Mouse (Mus musculus): Measurements from ENCODE around the gene Edil3. TPM values are rescaled to one million over a fixed set of nuclear protein-coding genes. Genes with fewer than 3 reads are reported as not detected.

Gene Edil3
- polyA plus RNA-seq, 1 experiment from 2014 or later: 46.9 TPM

DNA sequence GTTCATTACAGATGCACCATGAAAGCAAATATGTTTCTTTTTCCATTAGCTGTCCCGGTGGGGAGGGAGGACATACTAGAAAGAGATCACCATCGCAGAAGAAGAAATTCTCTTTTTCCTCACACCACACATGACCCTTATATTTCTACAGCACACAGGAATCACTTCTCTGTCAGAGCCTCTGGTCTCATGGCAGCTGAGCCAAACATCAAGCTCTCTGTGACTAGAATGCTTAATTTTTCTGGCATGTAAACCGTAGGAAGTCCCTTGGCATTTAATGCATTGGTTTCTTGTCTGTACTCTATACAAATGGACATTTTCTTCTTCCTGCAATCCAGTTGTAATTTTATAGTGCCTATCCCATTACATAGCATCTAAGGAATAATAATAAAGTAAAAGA is 330.6 kb downstream of the Edil3 start:
- WGBS: 77% methylated on average over 3 of the region's 3 CpGs
- no peak for ATAC-seq (replicated peaks)
- no peaks in the 10 kb centered on the region for H3K4me1 ChIP-seq

GRCm38 (mm10) chr13:89167960-89168359 is 346.7 kb downstream of the Edil3 start:
- Histone ChIP-seq H3K9me3 (no peaks in the 10 kb centered on the region), H3K4me1 (no peaks in the 10 kb centered on the region), H3K4me2 (replicated peaks) (no peak overlapping the region), H3K36me3 (no peaks in the 10 kb centered on the region), H3K9ac (replicated peaks) (no peak overlapping the region), H3K27me3 (no peaks in the 10 kb centered on the region), H3K4me3 (no peak overlapping the region), H3K27ac (replicated peaks) (no peak overlapping the region)
- ATAC-seq (replicated peaks): no peak
- WGBS: 84% methylated on average over 1 of the region's 1 CpGs

More for the DNA sequence above, 330.6 kb downstream of the Edil3 start:
- no peaks in the 10 kb centered on the region for H3K9me3 ChIP-seq
- no peak overlapping the region for H3K9ac ChIP-seq (replicated peaks)
- no peak overlapping the region for H3K4me2 ChIP-seq (replicated peaks)
- no peak overlapping the region for H3K27ac ChIP-seq (replicated peaks)
- no peaks in the 10 kb centered on the region for H3K36me3 ChIP-seq
- H3K4me3 ChIP-seq: no peak overlapping the region
- H3K27me3 ChIP-seq: no peaks in the 10 kb centered on the region

- H3K27ac ChIP-seq (replicated peaks): no peak overlapping the region
- H3K9ac ChIP-seq (replicated peaks): no peak overlapping the region
- WGBS: 60% methylated on average over 4 of the region's 4 CpGs
- H3K4me3 ChIP-seq: no peak overlapping the region
- H3K4me1 ChIP-seq: no peaks in the 10 kb centered on the region
- H3K36me3 ChIP-seq: no peaks in the 10 kb centered on the region
- H3K4me2 ChIP-seq (replicated peaks): no peak overlapping the region
- no peak for ATAC-seq (replicated peaks)
- no peaks in the 10 kb centered on the region for H3K9me3 ChIP-seq
- H3K27me3 ChIP-seq: no peaks in the 10 kb centered on the region
Observed at GRCm38 (mm10) chr13:89170040-89170439, 348.8 kb downstream of the Edil3 start.

DNA sequence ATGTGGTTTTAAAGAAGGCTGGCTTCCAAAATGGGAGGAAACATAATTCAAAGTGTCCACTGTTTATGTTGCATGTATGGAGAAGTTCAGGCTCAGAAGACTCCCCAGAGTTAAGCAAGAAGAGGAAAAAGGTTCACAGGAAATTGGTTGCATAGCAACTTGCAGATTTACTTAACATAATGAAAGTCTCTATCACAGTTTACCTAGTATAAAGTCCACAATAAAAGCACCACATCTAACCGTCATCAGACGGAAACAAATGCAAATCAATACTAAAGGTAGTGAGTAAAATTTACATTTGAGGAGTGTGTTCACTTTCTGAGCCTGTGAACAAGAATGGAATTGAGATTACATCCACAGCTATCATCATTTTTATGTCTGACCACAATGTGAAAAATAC is 353.9 kb downstream of the Edil3 start:
- Histone ChIP-seq H3K27ac (replicated peaks) (no peak overlapping the region), H3K27me3 (no peaks in the 10 kb centered on the region), H3K9ac (replicated peaks) (no peak overlapping the region), H3K4me3 (no peak overlapping the region), H3K36me3 (no peaks in the 10 kb centered on the region), H3K4me2 (replicated peaks) (no peak overlapping the region), H3K9me3 (no peaks in the 10 kb centered on the region), H3K4me1 (no peaks in the 10 kb centered on the region)
- ATAC-seq (replicated peaks): no peak
- WGBS: 78% methylated on average over 2 of the region's 2 CpGs

- Histone ChIP-seq H3K27me3 (no peaks in the 10 kb centered on the region), H3K4me2 (replicated peaks) (no peak overlapping the region), H3K4me1 (no peaks in the 10 kb centered on the region), H3K9ac (replicated peaks) (no peak overlapping the region), H3K9me3 (no peaks in the 10 kb centered on the region), H3K36me3 (no peaks in the 10 kb centered on the region), H3K4me3 (no peak overlapping the region), H3K27ac (replicated peaks) (no peak overlapping the region)
- ATAC-seq (replicated peaks): no peak
- 95% methylated on average over 1 of the region's 1 CpGs for WGBS
Observed at GRCm38 (mm10) chr13:89189051-89189450, 367.8 kb downstream of the Edil3 start.

DNA sequence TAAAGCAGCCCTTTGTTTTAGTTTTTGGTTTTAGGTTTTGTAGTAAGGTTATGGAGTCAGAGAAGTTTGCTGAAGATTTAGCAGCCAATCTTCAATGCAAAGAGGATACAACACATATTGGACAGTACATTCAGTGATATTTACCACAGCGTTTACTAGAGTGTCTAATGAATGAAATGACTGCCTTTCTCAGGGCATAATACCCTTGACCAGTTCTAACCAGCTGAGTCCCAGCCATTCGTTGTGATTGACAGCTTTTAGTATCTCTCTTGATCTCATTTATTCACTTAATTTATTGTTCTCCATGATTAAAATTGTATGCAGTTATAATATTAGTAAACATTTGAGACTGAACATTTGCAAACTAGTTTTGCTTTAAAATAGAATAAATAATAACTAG is 375.7 kb downstream of the Edil3 start:
- no peak for ATAC-seq (replicated peaks)
- H3K4me3 ChIP-seq: no peak overlapping the region
- WGBS: 50% methylated on average over 2 of the region's 2 CpGs

GRCm38 (mm10) chr13:89199275-89199674 is 378.0 kb downstream of the Edil3 start:
- Histone ChIP-seq H3K27me3 (no peaks in the 10 kb centered on the region), H3K4me1 (no peaks in the 10 kb centered on the region), H3K4me3 (no peak overlapping the region), H3K9ac (replicated peaks) (no peak overlapping the region), H3K9me3 (no peaks in the 10 kb centered on the region), H3K36me3 (no peaks in the 10 kb centered on the region), H3K4me2 (replicated peaks) (no peak overlapping the region), H3K27ac (replicated peaks) (no peak overlapping the region)
- 51% methylated on average over 2 of the region's 2 CpGs for WGBS
- no peak for ATAC-seq (replicated peaks)

More for the DNA sequence above, 375.7 kb downstream of the Edil3 start:
- Histone ChIP-seq H3K9me3 (no peaks in the 10 kb centered on the region), H3K27me3 (no peaks in the 10 kb centered on the region), H3K36me3 (no peaks in the 10 kb centered on the region), H3K9ac (replicated peaks) (no peak overlapping the region), H3K4me1 (no peaks in the 10 kb centered on the region), H3K4me2 (replicated peaks) (no peak overlapping the region), H3K27ac (replicated peaks) (no peak overlapping the region)

DNA sequence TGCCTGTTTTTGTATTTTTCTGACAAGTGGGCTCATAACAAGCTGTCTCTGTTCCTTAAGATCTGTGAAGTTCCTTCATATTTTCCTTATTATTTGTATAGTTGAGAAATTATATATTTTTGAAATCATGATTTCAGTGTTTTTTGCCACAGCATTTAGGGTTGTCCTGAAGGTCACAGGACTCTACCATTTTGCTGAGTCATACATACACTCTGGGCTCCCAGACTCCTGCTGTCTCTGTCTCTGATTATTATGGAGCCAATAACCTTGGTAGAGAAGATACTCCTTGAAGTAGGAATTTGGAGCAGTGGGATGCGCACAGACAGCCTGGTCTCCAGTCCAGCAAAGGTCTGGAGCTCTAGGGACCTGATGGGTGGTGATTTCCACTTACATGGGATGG is 416.8 kb downstream of the Edil3 start:
- H3K27me3 ChIP-seq: no peaks in the 10 kb centered on the region
- 100% methylated on average over 1 of the region's 1 CpGs for WGBS
- no peak overlapping the region for H3K4me3 ChIP-seq
- H3K36me3 ChIP-seq: no peaks in the 10 kb centered on the region
- H3K4me2 ChIP-seq (replicated peaks): no peak overlapping the region
- no peaks in the 10 kb centered on the region for H3K4me1 ChIP-seq
- no peak overlapping the region for H3K9ac ChIP-seq (replicated peaks)
- no peaks in the 10 kb centered on the region for H3K9me3 ChIP-seq
- H3K27ac ChIP-seq (replicated peaks): no peak overlapping the region
- no peak for ATAC-seq (replicated peaks)

- no peaks in the 10 kb centered on the region for H3K4me1 ChIP-seq
- no peak overlapping the region for H3K4me3 ChIP-seq
- H3K27me3 ChIP-seq: no peaks in the 10 kb centered on the region
- no peak overlapping the region for H3K27ac ChIP-seq (replicated peaks)
- H3K4me2 ChIP-seq (replicated peaks): no peak overlapping the region
- H3K9me3 ChIP-seq: no peaks in the 10 kb centered on the region
- no peaks in the 10 kb centered on the region for H3K36me3 ChIP-seq
- WGBS: 83% methylated on average over 4 of the region's 4 CpGs
- H3K9ac ChIP-seq (replicated peaks): no peak overlapping the region
- ATAC-seq (replicated peaks): no peak
Observed at GRCm38 (mm10) chr13:89253990-89254642, 432.8 kb downstream of the Edil3 start.

- H3K9ac ChIP-seq (replicated peaks): no peak overlapping the region
- H3K9me3 ChIP-seq: no peaks in the 10 kb centered on the region
- ATAC-seq (replicated peaks): no peak
- H3K4me3 ChIP-seq: no peak overlapping the region
- H3K36me3 ChIP-seq: no peaks in the 10 kb centered on the region
- no peak overlapping the region for H3K27ac ChIP-seq (replicated peaks)
- H3K4me2 ChIP-seq (replicated peaks): no peak overlapping the region
- no peaks in the 10 kb centered on the region for H3K27me3 ChIP-seq
- 95% methylated on average over 1 of the region's 1 CpGs for WGBS
- H3K4me1 ChIP-seq: no peaks in the 10 kb centered on the region
Observed at GRCm38 (mm10) chr13:89256906-89257305, 435.6 kb downstream of the Edil3 start.

- WGBS: 67% methylated on average over 5 of the region's 5 CpGs
- no peak for ATAC-seq (replicated peaks)
- Histone ChIP-seq H3K27ac (replicated peaks) (no peak overlapping the region), H3K4me1 (no peaks in the 10 kb centered on the region), H3K4me3 (no peak overlapping the region), H3K9me3 (no peaks in the 10 kb centered on the region), H3K4me2 (replicated peaks) (no peak overlapping the region), H3K9ac (replicated peaks) (no peak overlapping the region), H3K36me3 (no peaks in the 10 kb centered on the region), H3K27me3 (no peaks in the 10 kb centered on the region)
Observed at GRCm38 (mm10) chr13:89286696-89287305, 465.5 kb downstream of the Edil3 start.

DNA sequence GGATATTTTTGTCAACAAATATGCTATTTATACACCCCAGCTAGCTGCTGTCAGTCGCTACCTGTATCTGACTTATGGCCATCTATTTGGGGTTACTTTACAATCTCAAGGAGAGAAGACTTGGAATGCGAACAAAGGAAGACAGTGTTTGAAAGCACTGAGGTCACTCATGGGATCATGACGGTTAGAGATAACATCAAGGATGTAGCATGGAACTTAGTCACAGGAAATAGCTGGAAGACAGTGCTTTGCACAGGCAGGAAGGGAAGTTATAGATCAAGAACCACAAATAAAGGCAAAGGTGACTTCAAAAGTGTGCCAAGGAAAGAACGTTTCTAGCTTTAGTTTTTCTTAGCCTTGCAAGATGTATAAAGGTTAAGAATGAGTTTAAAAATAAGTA is 466.9 kb downstream of the Edil3 start:
- Histone ChIP-seq H3K9ac (replicated peaks) (no peak overlapping the region), H3K27me3 (no peaks in the 10 kb centered on the region), H3K4me3 (no peak overlapping the region), H3K4me2 (replicated peaks) (no peak overlapping the region), H3K27ac (replicated peaks) (no peak overlapping the region), H3K36me3 (no peaks in the 10 kb centered on the region), H3K4me1 (no peaks in the 10 kb centered on the region), H3K9me3 (no peaks in the 10 kb centered on the region)
- no peak for ATAC-seq (replicated peaks)
- WGBS: 85% methylated on average over 4 of the region's 4 CpGs

DNA sequence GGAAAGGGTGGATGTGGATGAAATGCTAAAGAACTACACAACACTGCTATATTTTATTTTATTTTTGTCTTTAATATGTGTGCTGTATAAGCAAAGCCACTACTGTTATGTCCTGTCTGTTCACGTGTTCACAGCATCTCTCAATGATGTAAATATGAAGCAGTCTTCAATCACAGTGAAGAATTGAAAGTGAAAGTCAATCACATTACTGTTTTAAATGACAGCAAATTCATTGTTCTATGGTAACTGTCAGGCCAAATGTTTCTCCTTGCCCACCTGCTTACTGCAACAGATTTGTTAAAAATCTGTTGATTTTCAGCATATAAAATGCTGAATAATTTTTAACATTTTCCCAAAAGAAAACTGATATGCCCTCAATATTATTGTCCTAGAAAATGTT is 499.9 kb downstream of the Edil3 start:
- H3K4me1 ChIP-seq: no peaks in the 10 kb centered on the region
- H3K9ac ChIP-seq (replicated peaks): no peak overlapping the region
- H3K36me3 ChIP-seq: no peaks in the 10 kb centered on the region
- WGBS: 80% methylated on average over 1 of the region's 1 CpGs
- no peak overlapping the region for H3K4me2 ChIP-seq (replicated peaks)
- H3K27me3 ChIP-seq: no peaks in the 10 kb centered on the region
- no peak overlapping the region for H3K27ac ChIP-seq (replicated peaks)
- no peaks in the 10 kb centered on the region for H3K9me3 ChIP-seq
- no peak overlapping the region for H3K4me3 ChIP-seq
- ATAC-seq (replicated peaks): no peak
